Mouse (Mus musculus) retina, embryonic 14.5 days (tissue): ENCODE measurements around the gene Rsl1.
"Not testable (repeated sequence)": the region's sequence is repeated elsewhere in the genome, so short reads cannot be mapped to it uniquely, and the experiment has no call there.

Experiments used
- DNase-seq: peaks from one replicate; pipeline ENCODE4 v3.0.0-alpha.2; 2015; ENCODE audit warnings: low spot score

Gene Rsl1

DNA sequence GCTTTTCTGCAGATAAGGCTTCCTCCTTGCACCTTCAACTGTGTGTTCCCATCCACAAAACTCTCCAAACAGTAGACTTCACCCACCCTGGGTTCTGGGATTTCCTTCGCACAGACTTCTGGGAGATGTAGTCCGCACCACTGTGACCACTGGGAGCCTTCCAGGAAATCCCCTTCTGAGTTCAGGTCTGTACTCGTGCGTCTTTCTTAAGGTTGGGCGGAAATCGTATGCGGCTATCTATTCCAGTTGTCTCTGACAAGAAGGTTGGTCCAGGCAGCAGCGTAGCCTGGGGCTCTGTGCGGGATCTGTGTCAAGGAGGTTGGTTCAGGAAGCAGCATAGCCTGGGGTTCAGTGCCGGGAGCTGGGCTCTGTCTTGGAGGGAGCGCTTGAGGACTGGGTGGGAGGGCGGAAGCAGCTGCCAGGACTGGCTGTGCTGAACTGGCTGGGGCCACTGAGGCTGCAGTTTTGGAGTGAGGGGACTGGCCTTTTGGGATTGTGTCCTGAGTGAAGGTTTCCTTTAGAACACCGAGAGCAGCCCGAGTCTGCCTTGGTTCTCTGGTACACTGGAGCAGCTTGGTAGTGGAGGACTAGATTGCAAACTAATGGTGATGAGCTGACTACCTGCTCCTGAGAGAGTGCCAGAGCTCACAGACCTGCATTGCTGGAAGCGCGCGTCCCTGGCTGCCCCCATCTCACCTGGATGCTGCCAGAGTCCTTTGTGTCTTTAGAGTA lies at the start of gene Rsl1:
Rsl1 (plus strand) TSS at position 192 of the 732 bp plus-strand sequence.
- DNase-seq, result peak; percentile 68

- DNase-seq, result no peak
Observed at GRCm38 (mm10) chr13:67124460-67124859, 48.5 kb upstream of the Rsl1 start.

DNA sequence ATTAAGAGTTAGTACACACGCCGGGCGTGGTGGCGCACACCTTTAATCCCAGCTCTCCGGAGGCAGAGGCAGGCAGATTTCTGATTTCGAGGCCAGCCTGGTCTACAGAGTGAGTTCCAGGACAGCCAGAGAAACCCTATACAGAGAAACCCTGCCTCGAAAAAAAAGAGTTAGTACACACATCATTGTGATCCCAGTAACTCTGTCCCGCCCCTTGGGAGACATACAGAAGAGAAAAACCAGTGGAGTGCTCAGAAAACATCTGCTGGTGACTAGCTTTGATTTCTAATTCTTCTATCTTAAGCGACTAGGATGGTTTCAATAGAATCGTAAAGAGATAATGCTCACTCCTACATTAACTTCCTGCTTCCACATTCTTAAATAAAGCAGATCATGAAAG lies 45.5 kb upstream of the Rsl1 start:
- DNase-seq, result peak; percentile 2

GRCm38 (mm10) chr13:67128038-67128721 lies 44.8 kb upstream of the Rsl1 start:
- DNase-seq, result peak; percentile 91

DNA sequence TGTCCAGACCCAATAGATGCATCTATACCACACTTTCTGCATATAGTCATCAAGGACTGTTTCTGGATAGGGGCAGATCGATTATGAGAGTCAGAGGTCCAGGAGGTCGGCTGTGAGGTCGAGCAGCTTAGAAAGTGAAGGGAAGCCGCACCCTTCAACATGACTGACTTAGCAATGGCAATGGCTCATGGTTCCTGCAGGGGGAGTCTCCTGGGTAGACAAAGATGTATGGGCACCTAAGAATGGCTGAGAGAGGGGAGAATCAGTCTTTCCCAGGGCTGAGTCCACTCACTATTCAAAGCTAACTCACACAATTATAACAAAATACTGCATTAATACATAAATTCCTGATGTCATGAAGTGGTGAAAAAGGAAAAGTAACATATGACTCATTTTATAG lies 6.9 kb upstream of the Rsl1 start:
- DNase-seq, result not testable (repeated sequence)

- no peak for DNase-seq
Observed at GRCm38 (mm10) chr13:67173723-67174055, 707 bp downstream of the Rsl1 start.

- peak; percentile 83 for DNase-seq
Observed at GRCm38 (mm10) chr13:67194340-67194894, 21.4 kb downstream of the Rsl1 start, which contains the start of gene Zfp455. Gene Zfp455 (plus strand): TSS chr13:67194506.

- DNase-seq, result no peak
Observed at GRCm38 (mm10) chr13:67201656-67202055, 28.7 kb downstream of the Rsl1 start.

DNA sequence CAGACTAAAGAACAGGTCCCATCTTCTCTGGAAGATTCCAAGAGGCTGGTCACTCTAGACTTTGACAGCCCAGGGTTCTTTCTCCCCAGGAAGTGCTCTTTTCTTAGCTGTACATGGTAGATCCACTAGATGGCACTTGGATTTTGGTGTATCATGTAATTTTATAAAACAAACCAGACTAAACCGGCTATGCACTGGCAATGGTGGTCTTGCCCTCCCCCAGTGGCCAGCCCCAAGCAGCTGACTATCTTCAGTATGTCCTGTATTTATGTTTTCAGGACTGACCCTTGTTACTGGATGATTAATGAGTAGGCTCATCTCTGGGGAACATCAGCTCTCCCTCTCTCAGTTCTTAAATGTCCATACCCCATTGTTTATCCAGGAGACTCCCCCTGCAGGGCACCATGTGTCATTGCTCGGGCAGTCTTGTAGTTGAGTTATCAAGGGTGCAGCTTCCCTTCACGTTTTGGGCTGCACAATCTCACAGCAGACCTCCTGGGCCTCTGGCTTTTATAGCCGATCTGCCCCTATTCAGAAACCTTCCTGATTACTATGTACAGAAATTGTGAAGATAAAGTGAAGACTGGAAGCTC lies 41.1 kb downstream of the Rsl1 start:
- DNase-seq, result no peak
